Mouse (Mus musculus) megakaryocyte, embryonic 14.5 days (primary cell): ENCODE data around the gene Lama5.

Experiments used
- FLI1 ChIP-seq: IDR thresholded peaks from 2 replicates; pipeline ENCODE4 v1.6.1; 2012; ENCODE audit warnings: low read length, inconsistent platforms, mixed read lengths
- GATA1 ChIP-seq: IDR thresholded peaks from 3 replicates; pipeline ENCODE4 v1.6.1; 2012; ENCODE audit warnings: mixed read lengths, low read length, inconsistent platforms, borderline replicate concordance

GRCm38 (mm10) chr2:180243108-180243507, 17.4 kb upstream of the Lama5 start:
- TF ChIP-seq GATA1: no peak
- no peak for TF ChIP-seq FLI1
